Mouse (Mus musculus) embryo, embryonic 11.5 days (tissue): ENCODE data around the gene Prkch.

ENCODE experiments used
- DNase-seq: peaks from one replicate; pipeline ENCODE4 v3.0.0-alpha.2; 2012; ENCODE audit warnings: low read depth, low spot score

Prkch gene

DNA sequence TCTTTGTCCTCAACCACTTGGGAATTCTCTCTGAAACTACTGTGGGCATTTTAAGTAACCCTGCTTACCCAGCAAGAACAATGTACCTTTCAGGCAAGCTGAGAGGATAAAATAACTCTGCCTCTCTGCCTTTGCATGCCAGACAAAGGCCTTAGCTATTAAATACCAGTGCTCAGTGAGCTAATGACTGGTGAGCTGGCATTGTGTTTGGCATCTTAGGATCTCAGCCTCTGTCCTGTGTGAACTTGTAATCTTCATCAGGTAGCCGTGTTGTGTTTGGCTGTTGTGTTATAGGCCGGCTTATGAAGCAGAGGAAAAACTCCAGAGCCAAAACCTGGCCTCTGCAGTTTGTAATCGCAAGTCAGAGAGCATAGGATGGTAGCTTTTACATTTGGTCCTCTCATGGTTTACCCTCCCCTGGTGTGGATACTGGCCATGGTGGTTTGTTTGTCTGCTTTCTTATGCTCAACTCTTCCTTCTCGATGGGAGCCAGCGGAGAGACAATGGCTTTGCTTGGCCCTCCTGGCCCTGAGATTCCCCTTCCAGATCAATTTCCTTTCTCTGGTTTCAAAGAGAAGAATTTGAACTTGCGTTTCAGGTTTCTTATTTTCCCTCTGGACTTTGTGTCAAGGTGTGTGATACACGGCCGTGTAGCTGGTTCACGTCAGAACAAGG lies 170.0 kb downstream of the Prkch start:
- DNase-seq: no peak

DNA sequence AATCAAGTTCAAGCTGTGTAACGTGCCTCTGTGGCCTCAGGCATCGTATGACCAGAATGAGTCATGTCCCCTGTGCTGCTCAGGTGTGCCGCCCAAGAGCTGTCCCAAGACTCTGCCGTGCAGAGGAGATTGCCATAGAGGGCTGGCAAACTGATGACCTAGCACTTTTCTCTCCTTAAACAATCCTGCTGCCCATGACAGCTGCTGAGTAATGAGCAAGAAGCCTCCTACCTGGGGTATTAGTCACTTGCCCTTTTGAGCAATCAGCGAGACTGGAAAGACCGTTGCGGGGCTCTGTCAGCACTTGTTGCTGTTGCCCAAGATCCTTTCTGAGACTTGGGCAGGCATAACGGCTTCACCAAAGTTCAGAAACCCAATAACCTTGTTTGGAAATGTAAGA lies 171.1 kb downstream of the Prkch start:
- no peak for DNase-seq

- no peak for DNase-seq
Measured at GRCm38 (mm10) chr12:73756527-73756926, 171.9 kb downstream of the Prkch start.

DNA sequence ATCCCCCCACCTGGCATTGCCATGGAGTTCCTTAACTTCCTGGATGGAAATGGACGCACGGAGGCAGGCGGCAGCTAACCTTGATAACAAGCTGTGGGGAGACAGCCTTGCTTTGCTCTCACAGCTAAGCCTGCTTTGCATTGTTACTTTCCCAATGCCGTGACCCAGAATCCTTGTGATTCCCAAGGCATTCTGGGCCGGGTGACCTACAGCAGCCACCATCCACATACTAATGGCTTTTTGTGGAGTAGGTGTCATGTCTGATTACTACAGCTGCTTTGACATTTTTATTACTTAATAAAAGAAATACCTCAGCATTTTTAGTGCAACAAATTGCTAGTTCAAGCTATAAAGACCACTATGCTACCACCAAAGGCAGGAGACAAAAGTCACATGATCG lies 177.4 kb downstream of the Prkch start:
- DNase-seq: no peak

DNA sequence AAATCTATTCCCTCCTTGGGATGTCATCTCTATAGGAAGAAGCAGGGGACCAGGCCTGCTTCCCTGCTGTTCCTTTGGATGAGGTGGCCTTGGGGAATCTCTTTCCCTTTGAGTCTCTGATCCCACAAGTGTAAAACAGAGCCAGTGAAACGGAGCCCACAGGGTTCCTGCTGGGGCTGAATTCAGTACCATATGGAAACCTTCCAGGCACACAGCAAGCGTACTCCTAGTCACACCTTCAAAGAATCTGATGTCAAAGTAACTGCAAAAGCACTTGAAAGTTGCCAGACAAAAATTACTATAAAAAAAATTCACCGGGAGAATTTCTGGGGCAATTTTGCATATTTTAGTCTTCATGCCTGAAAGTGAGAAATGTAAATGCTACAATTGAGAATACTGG lies 178.2 kb downstream of the Prkch start:
- no peak for DNase-seq

DNA sequence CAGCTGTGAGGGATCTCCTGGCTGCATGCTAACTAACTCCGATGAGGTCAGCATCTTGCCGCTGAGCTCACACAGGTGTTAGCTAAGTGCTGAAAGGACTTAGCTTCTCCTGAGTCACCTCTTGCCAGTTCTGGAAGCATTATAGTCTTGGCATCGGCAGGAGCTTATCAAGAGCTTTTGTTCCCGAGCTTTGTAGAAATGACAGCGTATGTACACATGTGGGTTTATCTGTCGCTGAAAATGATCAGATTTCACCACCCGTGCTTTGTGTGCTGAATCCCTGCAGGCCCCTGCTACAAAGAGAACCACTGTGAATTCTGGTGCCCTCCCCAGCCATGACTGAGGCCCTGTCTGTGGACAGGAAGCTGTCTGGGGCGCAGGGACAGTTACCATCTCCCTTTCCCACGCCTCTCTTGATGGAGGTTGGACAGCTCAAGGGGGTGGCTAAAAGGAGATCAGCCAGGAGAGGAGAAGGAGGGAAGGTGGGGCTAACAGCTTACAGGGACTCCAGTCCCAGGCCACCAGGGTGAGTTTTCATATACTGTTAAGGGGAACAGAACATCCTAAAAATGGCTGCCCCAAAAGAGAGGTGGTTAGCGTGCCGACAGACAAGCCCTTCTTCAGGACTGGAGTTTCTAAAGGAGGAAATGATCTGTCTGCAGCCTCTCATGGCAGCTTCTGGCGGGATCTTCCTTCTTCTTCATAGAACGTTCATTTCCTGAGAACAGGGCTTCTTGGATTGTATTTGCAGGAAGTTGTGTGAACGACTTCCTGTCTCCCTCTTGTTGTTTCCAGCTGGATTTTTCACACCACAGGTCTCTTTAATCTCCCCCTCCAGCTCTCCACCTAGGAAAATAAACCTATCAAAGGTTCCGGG lies 180.3 kb downstream of the Prkch start:
- DNase-seq: no peak

- no peak for DNase-seq
Measured at GRCm38 (mm10) chr12:73766152-73766551, 181.6 kb downstream of the Prkch start.

DNA sequence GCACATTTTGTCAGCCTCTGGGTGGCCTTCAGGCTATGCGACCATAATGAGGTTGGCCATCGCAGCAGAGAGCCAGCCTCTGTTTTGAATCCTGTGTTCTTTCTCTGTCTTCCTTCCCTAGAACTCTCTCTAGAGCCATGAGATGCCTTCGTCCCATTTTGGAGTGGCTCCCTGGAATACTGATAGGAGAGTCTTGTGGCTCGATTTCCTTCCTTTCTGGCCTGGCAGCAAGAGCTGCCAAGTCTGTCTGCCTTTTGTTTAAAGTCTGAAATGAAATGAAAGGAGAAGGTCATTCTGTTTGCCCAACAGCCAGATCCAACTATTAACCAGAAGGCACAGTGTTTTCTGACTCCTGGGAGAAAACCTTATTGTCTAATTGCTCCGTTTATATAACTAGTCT lies 184.2 kb downstream of the Prkch start:
- DNase-seq: no peak

- DNase-seq: no peak
Measured at GRCm38 (mm10) chr12:73769536-73769935, 184.9 kb downstream of the Prkch start.

DNA sequence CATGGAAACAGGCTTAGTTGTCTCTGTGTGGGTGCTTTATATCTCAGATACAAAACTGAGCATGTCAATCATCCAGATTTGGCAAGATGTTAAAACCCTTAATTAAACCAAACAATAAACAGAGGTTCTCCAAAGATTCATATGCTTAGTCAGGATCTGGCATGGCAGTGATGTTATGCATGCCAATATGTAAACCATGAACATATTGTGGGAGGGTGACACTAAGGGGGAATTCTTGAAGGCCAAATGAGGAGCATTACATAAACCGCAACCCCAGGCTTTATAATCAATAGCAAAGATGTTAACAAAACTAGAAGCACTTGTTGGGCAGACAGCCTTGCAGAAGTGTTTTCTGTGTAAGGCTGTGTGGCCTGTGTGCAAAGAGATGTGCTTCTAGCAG lies 186.2 kb downstream of the Prkch start:
- no peak for DNase-seq

GRCm38 (mm10) chr12:73774793-73775385 lies 190.3 kb downstream of the Prkch start:
- no peak for DNase-seq

- DNase-seq: no peak
Measured at GRCm38 (mm10) chr12:73776401-73776945, 191.9 kb downstream of the Prkch start.

GRCm38 (mm10) chr12:73777673-73778072 lies 193.1 kb downstream of the Prkch start:
- DNase-seq: no peak

- no peak for DNase-seq
Measured at GRCm38 (mm10) chr12:73779332-73780231, 195.0 kb downstream of the Prkch start.

- DNase-seq: no peak
Measured at GRCm38 (mm10) chr12:73781425-73782032, 196.9 kb downstream of the Prkch start.

GRCm38 (mm10) chr12:73786909-73787308 lies 202.3 kb downstream of the Prkch start:
- DNase-seq: no peak

- no peak for DNase-seq
Measured at GRCm38 (mm10) chr12:73788850-73789249, 204.3 kb downstream of the Prkch start.

DNA sequence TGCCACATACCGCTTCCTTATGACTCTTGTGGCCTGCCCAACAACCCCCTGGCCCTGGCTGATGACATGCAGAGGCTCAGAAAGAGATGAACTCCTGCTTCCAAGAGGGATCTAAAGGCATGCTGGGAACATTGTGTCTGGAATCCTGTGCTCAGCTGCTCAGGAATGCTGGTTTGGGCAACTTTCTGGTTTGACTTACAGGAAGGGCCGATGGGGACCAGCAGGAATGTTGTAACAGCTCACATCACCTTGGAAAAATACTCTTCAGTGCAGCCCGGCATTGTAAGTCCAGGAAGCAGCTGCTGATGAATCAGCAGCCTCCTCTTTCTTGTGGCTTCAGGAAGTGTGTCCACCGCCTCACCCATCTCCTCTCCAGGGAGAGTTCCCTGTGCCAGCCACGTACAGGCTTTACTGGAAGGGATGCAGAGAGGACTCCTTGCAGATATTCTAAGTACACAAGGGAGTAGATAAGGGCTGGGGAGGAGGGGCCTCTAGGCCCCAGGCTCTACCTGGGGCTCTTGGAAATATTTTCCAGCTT lies 206.0 kb downstream of the Prkch start:
- no peak for DNase-seq

DNA sequence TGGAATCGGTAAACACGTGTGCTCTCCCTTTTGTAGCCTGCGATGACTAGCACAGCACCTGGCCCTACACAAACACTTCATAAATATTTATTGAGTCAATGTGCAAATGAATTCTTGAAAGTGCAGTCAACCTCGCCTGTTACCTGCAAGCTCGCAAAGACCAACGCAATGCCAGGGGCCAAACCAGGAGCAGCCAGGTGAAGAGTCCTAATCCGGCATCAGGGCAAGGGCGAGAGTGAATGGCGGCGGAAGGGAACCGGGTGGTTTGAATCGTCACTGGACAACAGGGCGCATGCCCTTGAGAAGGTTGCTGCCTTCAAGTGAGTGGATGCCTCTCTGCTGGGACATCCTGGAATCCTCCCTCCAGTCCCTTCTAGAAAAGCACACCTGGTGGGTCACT lies 208.6 kb downstream of the Prkch start:
- DNase-seq: no peak

- DNase-seq: no peak
Measured at GRCm38 (mm10) chr12:73793744-73794143, 209.1 kb downstream of the Prkch start.
